ENCODE assay signal across 9 mouse cellular contexts in genomic region chr16:84559569-84560278, GRCm38 (mm10). TPM values are rescaled to one million over a fixed set of nuclear protein-coding genes. Genes with fewer than 3 reads are reported as not detected.
DNase-seq lines count a peak whose midpoint lies in the region; ATAC-seq and TF ChIP-seq lines count a peak whose summit lies in the region.
"Had no signal": no experiment of that assay in that cellular context is flagged by ENCODE, and none has a peak within 500 bp of the region (broad histone marks: within the 10 kb centered on the region; RNA-seq: fewer than 3 reads in every experiment).

No protein-coding gene starts in this region.

- no peaks in the 10 kb centered on the region for H3K4me1 ChIP-seq in heart, embryonic 14.5 days (ENCODE audit: control insufficient read depth in 2 of 2, insufficient read depth in 2 of 2, low read length in 2 of 2)
- H3K4me1 ChIP-seq in G1E (ENCODE audit: insufficient read depth, low read depth, low read length): no peaks in the 10 kb centered on the region
- H3K4me1 ChIP-seq in forebrain, embryonic 13.5 days: peaks cover 7% of the 10 kb centered on the region
- no peaks in the 10 kb centered on the region for H3K4me1 ChIP-seq in neural tube, embryonic 12.5 days
- no peaks in the 10 kb centered on the region for H3K4me1 ChIP-seq in kidney, embryonic 15.5 days
- H3K4me1 ChIP-seq: limb, embryonic 13.5 days had no signal

- H3K9ac ChIP-seq in heart, embryonic 14.5 days (ENCODE audit: low read length): no peak overlapping the region
- no peak overlapping the region for H3K9ac ChIP-seq in forebrain, embryonic 13.5 days
- H3K9ac ChIP-seq in neural tube, embryonic 12.5 days: no peak overlapping the region
- no peak overlapping the region for H3K9ac ChIP-seq in kidney, embryonic 15.5 days
- H3K9ac ChIP-seq: limb, embryonic 13.5 days had no signal

- 24% methylated on average over 9 of the region's 9 CpGs for WGBS in heart, embryonic 14.5 days
- 15% methylated on average over 9 of the region's 9 CpGs for WGBS in forebrain, embryonic 13.5 days
- WGBS in neural tube, embryonic 12.5 days: 35% methylated on average over 9 of the region's 9 CpGs
- 37% methylated on average over 9 of the region's 9 CpGs for WGBS in kidney, embryonic 15.5 days

- no peak overlapping the region for H3K27ac ChIP-seq in heart, embryonic 14.5 days (replicated peaks in 1 of 2; ENCODE audit: control insufficient read depth in 1 of 2, insufficient read depth in 1 of 2, low read depth in 2 of 2, low read length in 2 of 2)
- no peak overlapping the region for H3K27ac ChIP-seq in forebrain, embryonic 13.5 days
- no peak overlapping the region for H3K27ac ChIP-seq in neural tube, embryonic 12.5 days
- H3K27ac ChIP-seq in kidney, embryonic 15.5 days: no peak overlapping the region
- H3K27ac ChIP-seq: limb, embryonic 13.5 days had no signal

- ATAC-seq in heart, embryonic 14.5 days (ENCODE audit: insufficient number of reproducible peaks, insufficient read depth, low FRiP score, low read depth): no peak
- ATAC-seq in G1E (ENCODE audit: extremely low read depth, insufficient number of reproducible peaks, low FRiP score, poor library complexity, severe bottlenecking): 0 out of 2 replicates have a peak, but pooled peaks have one; percentile 28
- ATAC-seq in forebrain, embryonic 13.5 days: peak; percentile 19; the same call in 1 of the 2 replicates
- 0 out of 2 replicates have a peak, but pooled peaks have one; percentile 18 for ATAC-seq in neural tube, embryonic 12.5 days (ENCODE audit: low FRiP score, low read depth)
- no peak for ATAC-seq in kidney, embryonic 15.5 days (replicated peaks; ENCODE audit: low FRiP score)
- no peak for ATAC-seq in erythroid progenitor cell, adult 5-6 weeks (replicated peaks; ENCODE audit: low FRiP score, poor library complexity, severe bottlenecking)

- TF ChIP-seq CTCF in G1E (IDR thresholded peaks at IDR 0.05; ENCODE audit: low read depth, low read length): peak; percentile 26; the same call in 1 of the 2 replicates

- H3K36me3 ChIP-seq in heart, embryonic 14.5 days (ENCODE audit: control insufficient read depth, insufficient read depth, low read length): no peaks in the 10 kb centered on the region
- H3K36me3 ChIP-seq in G1E (replicated peaks): no peaks in the 10 kb centered on the region
- no peaks in the 10 kb centered on the region for H3K36me3 ChIP-seq in forebrain, embryonic 13.5 days (ENCODE audit: poor library complexity, severe bottlenecking)
- no peaks in the 10 kb centered on the region for H3K36me3 ChIP-seq in neural tube, embryonic 12.5 days
- H3K36me3 ChIP-seq in kidney, embryonic 15.5 days: no peaks in the 10 kb centered on the region
- H3K36me3 ChIP-seq: limb, embryonic 13.5 days had no signal

- intact Hi-C loops in heart, postnatal 36 days (cut with DNase I): loop anchor here (1.0 kb wide), 1 partner anchor 32 kb away; no protein-coding TSS in a partner anchor

- peak overlapping the region; percentile 29 for H3K4me2 ChIP-seq in heart, embryonic 14.5 days (ENCODE audit: low read length)
- peak overlapping the region; percentile 39 for H3K4me2 ChIP-seq in forebrain, embryonic 13.5 days
- no peak overlapping the region for H3K4me2 ChIP-seq in neural tube, embryonic 12.5 days (replicated peaks)
- no peak overlapping the region for H3K4me2 ChIP-seq in kidney, embryonic 15.5 days
- H3K4me2 ChIP-seq: limb, embryonic 13.5 days had no signal

- no peak overlapping the region for H3K4me3 ChIP-seq in heart, embryonic 14.5 days (ENCODE audit: control insufficient read depth in 1 of 2, insufficient read depth in 1 of 2, low read depth in 1 of 2, low read length in 2 of 2)
- H3K4me3 ChIP-seq in G1E (ENCODE audit: low read depth, low read length): no peak overlapping the region
- H3K4me3 ChIP-seq in forebrain, embryonic 13.5 days: no peak overlapping the region
- H3K4me3 ChIP-seq in neural tube, embryonic 12.5 days: no peak overlapping the region
- H3K4me3 ChIP-seq in kidney, embryonic 15.5 days (replicated peaks): no peak overlapping the region
- H3K4me3 ChIP-seq: limb, embryonic 13.5 days had no signal

- DNase-seq in heart, postnatal 36 days: no peak
- peak; percentile 74 for DNase-seq in 3T3-L1 (ENCODE audit: low read depth, low spot score)
- no peak for DNase-seq in G1E (ENCODE audit: low spot score)

- no peaks in the 10 kb centered on the region for H3K27me3 ChIP-seq in heart, embryonic 14.5 days (ENCODE audit: control insufficient read depth, insufficient read depth, low read length)
- H3K27me3 ChIP-seq in G1E (ENCODE audit: insufficient read depth, low read length): no peaks in the 10 kb centered on the region
- no peaks in the 10 kb centered on the region for H3K27me3 ChIP-seq in forebrain, embryonic 13.5 days
- H3K27me3 ChIP-seq in neural tube, embryonic 12.5 days (replicated peaks): no peaks in the 10 kb centered on the region
- H3K27me3 ChIP-seq in kidney, embryonic 15.5 days: no peaks in the 10 kb centered on the region
- H3K27me3 ChIP-seq: limb, embryonic 13.5 days had no signal

- no peaks in the 10 kb centered on the region for H3K9me3 ChIP-seq in heart, embryonic 14.5 days (ENCODE audit: control insufficient read depth, low read length)
- H3K9me3 ChIP-seq in G1E (replicated peaks): peaks cover 6% of the 10 kb centered on the region; the same call in 1 of the 2 replicates
- no peaks in the 10 kb centered on the region; the same call in 1 of the 2 replicates for H3K9me3 ChIP-seq in forebrain, embryonic 13.5 days (replicated peaks)
- H3K9me3 ChIP-seq in neural tube, embryonic 12.5 days: no peaks in the 10 kb centered on the region
- no peaks in the 10 kb centered on the region for H3K9me3 ChIP-seq in kidney, embryonic 15.5 days (replicated peaks)
- H3K9me3 ChIP-seq: limb, embryonic 13.5 days had no signal

RNA-seq across cellular contexts. Expression of gene A730009L09Rik, which starts 44.8 kb away (rescaled TPM):
- polyA plus RNA-seq in heart, embryonic 14.5 days (2014; fragmentation: Nextera tagmentation; extraction: Ambion mirVana): not detected in 2 replicates
- not detected for total RNA-seq in heart, postnatal 36 days (2021)
- total RNA-seq in G1E (2014; fragmentation: Nextera tagmentation): not detected in 2 replicates
- total RNA-seq in G1E (2017): 0.06 and 0.11 TPM in 2 replicates
- not detected in 2 replicates for polyA plus RNA-seq in G1E (2012)
- polyA plus RNA-seq in forebrain, embryonic 13.5 days (2015; fragmentation: Nextera tagmentation; extraction: Ambion mirVana): not detected in 2 replicates
- not detected in 2 replicates for polyA plus RNA-seq in neural tube, embryonic 12.5 days (2016; fragmentation: Nextera tagmentation; extraction: Ambion mirVana)
- not detected in 2 replicates for polyA plus RNA-seq in kidney, embryonic 15.5 days (2015; fragmentation: Nextera tagmentation; extraction: Ambion mirVana)
- not detected in 2 replicates for total RNA-seq in erythroid progenitor cell, adult 5-6 weeks (2015; ENCODE audit: low replicate concordance)
- not detected in 2 replicates for total RNA-seq in erythroid progenitor cell, adult 5-6 weeks (2017; ENCODE audit: low replicate concordance)
- polyA plus RNA-seq: limb, embryonic 13.5 days had no signal

Comparison
In these comparisons a context has a peak if more than half of its experiments do, and no peak if none do; other contexts are left out.
1. ATAC-seq: peak in G1E (single experiment), forebrain, embryonic 13.5 days (single experiment) and neural tube, embryonic 12.5 days (single experiment); none in heart, embryonic 14.5 days (single experiment), kidney, embryonic 15.5 days (single experiment) and erythroid progenitor cell, adult 5-6 weeks (single experiment).
2. H3K4me2 ChIP-seq: peak in heart, embryonic 14.5 days (single experiment) and forebrain, embryonic 13.5 days (single experiment); none in neural tube, embryonic 12.5 days (single experiment) and kidney, embryonic 15.5 days (single experiment).